Mouse (Mus musculus): ENCODE measurements around the gene Cort. TPM values are rescaled to one million over a fixed set of nuclear protein-coding genes. Genes with fewer than 3 reads are reported as not detected.

Gene Cort
- total RNA-seq, 2 experiments from 2014 or later: 0.80 to 1.5 TPM

DNA sequence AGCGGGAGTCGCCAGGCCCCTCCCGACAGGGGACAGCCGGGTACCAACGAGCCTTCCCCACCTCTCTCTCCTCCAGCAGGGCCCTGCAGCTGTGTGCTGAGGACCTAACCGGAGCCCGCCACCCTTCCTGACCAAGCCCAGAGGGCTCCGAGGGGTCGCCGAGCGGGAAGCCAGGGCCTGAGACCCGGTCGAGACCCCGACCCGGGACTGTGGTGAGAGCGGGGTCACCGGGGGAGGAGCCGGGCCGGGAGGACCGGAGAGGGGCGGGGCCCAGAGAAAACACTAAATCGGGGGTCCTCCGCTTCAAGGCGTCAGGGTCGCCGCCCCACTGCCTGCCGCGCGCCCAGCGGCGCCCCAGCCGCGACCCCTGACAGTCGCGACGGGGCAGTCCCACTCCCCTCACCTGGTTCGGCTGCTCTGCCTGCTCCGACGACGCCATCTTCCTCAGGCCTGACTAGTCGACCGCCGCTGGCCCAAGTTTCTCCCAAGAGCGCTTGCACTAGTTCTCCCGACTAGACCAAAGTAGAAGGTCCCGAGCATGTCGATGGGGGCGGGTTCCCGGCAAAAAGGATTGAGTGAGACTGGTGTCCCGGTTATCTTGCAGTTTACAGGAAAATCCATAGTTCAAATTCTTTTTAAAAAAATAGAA lies 27.1 kb downstream of the Cort start, which contains the start of gene Pex14:
Gene Pex14, minus strand, starts transcription at position 508 of the 649 bp plus-strand sequence.
- DNase-seq (ENCODE audit: low spot score in 2 of 2): peak; percentile 81 to 85

DNA sequence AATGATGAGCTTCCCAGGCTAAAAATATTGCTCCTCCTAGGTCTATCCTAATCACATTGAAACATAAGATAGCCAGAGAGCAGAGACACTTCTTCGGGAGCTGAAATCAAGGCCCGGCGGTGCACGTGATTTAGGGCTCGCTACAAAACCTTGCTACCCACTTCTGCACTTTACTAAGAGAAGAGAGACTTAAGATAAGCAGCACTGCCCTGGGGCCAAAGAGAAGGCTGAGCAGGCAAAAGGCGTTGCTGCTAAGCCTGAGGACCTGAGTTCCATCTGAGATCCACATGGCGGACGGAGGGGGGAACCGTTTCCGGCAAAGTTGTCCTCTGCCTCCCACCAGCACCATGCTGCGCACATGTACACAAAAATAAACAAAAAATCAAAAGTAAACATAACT lies 28.0 kb downstream of the Cort start:
- DNase-seq (ENCODE audit: low spot score in 2 of 2): no peak

DNA sequence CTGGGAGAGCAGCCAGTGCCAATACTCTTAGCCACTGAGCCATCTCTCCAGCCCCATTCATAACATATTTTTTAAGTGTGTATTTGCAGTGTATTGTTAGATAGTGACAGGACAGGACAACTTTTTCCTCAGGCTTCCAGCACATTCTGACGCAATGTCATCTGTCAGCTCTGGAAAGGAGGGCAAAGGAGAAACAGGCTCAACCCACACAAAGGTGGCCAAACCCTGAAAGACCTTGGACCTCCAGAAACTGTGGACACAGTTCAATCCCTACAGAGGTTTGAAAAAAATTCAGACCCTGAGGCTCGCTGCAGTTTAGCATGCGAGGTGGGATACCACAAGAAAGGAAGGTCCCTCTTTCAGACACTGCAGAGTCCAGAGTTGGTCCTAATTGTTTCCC lies 28.6 kb downstream of the Cort start:
- DNase-seq (ENCODE audit: low spot score in 2 of 2): no peak

DNA sequence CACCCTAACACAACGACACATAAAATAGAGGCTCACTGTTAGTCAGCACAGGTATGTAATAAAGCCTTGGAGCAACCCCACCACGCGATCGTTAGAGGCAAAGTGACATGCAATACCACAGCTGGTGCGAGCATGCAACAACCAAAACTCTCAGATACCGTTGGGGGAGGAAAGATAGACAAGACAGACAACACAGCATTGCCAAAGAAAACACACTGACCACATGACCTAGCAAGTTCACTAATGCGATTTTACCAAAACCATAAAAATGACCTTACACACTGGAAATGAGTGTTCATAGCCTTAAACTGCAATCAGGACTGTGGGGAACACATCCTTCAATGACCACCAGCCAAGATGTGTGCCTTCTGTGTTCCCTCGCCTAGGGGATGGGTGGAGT lies 35.2 kb downstream of the Cort start:
- DNase-seq (ENCODE audit: low spot score in 2 of 2): no peak

DNA sequence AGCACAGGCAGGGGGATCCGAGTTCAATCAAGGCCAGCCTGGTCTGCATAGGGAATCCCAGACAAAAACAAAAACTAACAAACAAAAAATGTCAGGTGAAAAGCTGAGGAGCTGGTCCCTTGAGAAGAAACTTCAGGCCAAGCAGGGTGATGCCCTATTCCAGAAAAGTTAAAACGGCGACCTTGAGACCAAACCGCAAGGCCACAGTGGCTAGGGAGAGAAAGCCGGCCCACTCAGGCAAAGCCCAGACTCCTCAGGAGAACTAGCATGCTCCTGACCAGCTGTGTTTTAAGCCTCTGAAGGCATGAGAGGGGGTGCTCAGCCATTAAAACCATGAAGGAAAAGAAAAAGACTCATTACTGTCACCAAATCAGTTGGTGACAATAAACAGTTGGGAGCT lies 41.2 kb downstream of the Cort start:
- peak in 1 of 2 experiments; percentile 31 for DNase-seq (ENCODE audit: low spot score in 2 of 2)

DNA sequence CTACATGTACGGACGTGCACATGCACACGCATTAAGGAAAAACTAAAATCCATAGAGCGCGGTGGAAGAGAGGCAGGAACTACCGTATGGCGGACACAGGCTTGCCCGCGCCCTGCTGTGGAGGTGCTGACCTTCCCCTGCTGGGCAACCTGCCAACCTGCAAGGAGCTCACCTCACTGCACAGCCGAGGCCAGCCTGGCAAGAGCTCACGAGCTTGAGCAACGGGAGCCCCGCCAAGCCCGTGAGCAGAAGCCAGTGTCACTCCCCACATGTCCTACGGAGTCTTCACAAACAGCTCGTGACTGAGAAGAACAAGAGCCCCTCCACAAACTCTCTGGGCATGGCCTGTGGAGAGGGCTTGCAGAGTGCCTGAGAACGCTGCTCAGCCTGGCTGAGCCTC lies 45.0 kb downstream of the Cort start:
- DNase-seq (ENCODE audit: low spot score in 2 of 2): peak; percentile 73 to 74

DNA sequence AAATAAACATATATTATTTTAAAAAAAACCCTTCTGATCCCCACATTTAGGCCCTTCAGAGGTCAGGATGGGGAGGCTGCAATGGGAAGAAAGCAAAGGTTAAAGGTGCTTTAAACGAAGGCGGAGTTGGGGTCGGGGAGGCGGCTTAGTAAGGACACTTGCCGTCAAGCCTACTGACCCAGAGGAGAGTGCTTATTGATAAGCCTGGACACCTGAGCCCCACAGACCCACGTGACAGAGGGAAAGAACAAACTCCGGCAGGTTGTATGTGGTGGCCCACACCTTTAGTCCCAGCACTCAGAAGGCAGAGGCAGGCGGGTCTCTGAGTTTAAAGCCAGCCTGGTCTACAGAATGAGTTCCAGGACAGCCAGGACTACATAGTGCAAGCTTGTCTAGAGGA lies 46.5 kb downstream of the Cort start:
- no peak for DNase-seq (ENCODE audit: low spot score in 2 of 2)

DNA sequence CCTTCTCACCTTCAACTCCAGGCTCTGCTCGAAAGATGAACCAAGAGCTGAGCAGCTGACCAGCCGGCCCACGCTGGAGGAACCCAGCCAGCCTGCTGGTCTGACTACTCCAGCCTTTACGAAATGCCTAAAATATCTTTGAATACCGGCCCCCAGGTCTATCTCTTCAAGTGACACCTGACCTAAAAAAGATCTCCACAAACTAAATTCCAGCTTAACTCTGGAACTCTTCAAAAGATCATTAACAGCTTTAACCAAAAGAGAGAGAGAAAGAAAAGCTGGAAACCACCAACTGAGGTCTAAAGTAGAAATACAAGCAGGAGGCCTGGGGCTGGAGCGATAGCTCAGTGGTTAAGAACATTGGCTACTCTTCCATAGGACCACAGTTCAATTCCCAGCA lies 46.9 kb downstream of the Cort start:
- DNase-seq (ENCODE audit: low spot score in 2 of 2): no peak

DNA sequence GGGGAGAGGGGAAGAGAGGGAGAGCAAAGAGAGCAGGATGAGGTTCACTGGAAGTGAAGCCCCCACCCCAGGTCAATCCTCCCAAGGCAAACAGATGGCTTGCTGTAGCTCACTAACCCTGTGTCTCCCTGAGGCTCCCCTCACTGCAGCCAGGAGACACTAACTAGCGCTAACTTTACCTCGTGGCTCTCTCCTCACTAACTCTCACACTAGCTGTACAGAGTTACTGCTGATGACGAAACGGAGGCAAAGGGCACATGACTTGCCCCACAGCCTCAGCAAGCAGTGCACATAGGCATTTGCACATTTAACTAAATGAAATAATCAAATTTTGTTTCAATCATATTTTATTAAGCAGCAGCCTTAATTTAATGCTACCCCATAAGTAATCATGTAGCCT lies 48.3 kb downstream of the Cort start:
- DNase-seq (ENCODE audit: low spot score in 2 of 2): no peak

DNA sequence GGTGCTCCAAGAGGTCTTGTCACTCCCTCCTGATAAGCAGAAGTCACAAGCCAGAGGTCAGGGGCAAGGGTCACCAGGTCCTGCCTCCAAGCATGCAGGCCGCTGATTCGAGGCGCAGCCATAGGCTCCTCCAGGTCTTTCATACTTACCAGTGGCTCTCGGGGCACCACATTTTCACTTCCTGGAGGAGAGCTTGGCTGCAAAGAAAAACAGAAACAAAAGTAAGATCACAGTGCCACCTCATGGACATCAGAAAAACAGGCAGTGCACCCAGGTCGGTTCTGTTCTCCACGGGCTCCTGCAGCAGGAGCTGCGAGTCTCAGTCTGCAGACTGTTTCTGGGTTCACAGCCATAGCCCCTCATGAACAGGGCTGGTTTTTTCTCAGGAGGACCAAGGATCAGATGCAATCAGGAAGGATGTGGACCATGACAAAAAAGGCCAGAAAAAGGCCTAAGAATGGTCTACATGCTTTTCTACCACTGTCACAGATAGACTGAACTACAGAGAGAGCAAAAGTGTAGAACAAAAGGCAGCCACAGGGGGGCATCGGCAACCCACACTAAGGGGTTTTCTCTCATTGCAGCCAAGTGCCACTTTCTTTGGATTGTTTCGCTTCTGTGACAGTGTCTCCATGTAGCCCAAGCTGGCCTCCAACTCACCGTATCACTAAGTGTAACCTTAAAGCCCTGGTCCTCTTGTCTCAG lies 50.5 kb downstream of the Cort start:
- DNase-seq (ENCODE audit: low spot score in 2 of 2): peak; percentile 66

DNA sequence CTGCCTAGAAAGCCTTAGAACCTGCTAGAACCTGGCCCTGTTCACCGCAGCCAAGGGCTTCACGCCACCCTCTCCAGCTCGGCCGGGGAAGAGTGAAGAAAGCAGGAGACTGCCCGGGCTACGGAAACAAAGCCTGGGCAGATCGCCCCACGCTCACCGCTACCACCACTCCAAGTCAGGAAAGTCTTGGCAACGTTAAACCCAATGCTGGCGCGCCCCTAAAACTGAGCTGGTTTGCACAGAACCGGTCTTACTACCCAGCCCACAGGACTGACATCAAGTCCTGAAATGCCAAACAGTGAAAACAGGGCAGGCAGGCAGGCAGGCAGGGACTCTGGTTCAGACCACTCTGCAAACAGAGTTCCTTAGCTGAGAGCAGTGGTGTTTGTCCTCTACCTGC lies 51.5 kb downstream of the Cort start:
- no peak for DNase-seq (ENCODE audit: low spot score in 2 of 2)

Other genes with a start within 250 kb of the Cort start
- 10 to 100 TPM; 64.7 to 66.8 TPM for gene Pex14, start 26.9 kb downstream of the Cort start, total RNA-seq (2021)
- 10 to 100 TPM; 22.1 to 23.5 TPM for gene Dffa, start 22.6 kb downstream of the Cort start, total RNA-seq (2021)
- 10 to 100 TPM in 1 of 2 experiments, 1 to 10 TPM in 1; 9.9 to 10.2 TPM for gene Cenps, start 10.9 kb upstream of the Cort start, total RNA-seq (2021)
- gene Pgd, start 40.0 kb upstream of the Cort start, total RNA-seq (2021): 100 to 1,000 TPM; 330 to 533 TPM
- gene Kif1b, start 180.9 kb upstream of the Cort start, total RNA-seq (2021): 100 to 1,000 TPM; 108 to 138 TPM